Mouse (Mus musculus) heart, adult 9 months (tissue): ENCODE measurements at regions not wholly inside any gene's neighbourhood (a gene's known extent, or its start where the extent isn't known, plus 50 kb on each side); places are given as distances from the start of the nearest gene placed in this dataset.
"Not testable (repeated sequence)": the region's sequence is repeated elsewhere in the genome, so short reads cannot be mapped to it uniquely, and the experiment has no call there.

Source experiments
- DNase-seq, 2 experiments: peaks; one replicate each; pipeline ENCODE4 v3.0.0; 2022; ENCODE audit warnings: low spot score in 2 of 2

- no peak for DNase-seq
Observed at GRCm38 (mm10) chr14:104208040-104208816, 259.6 kb downstream of the Pou4f1 start.

- DNase-seq, result no peak
Observed at GRCm38 (mm10) chr14:104206602-104207001, 261.2 kb downstream of the Pou4f1 start.

GRCm38 (mm10) chr14:104203239-104203986 lies 264.4 kb downstream of the Pou4f1 start:
- DNase-seq, result no peak

- DNase-seq, result no peak
Observed at GRCm38 (mm10) chr14:104193198-104193597, 274.6 kb downstream of the Pou4f1 start.

GRCm38 (mm10) chr14:104175122-104175521 lies 292.7 kb downstream of the Pou4f1 start:
- no peak for DNase-seq

- no peak for DNase-seq
Observed at GRCm38 (mm10) chr14:104146841-104147240, 302.6 kb upstream of the Ednrb start.

- no peak for DNase-seq
Observed at GRCm38 (mm10) chr14:104145395-104145794, 301.2 kb upstream of the Ednrb start.

GRCm38 (mm10) chr14:104114986-104115951 lies 271.1 kb upstream of the Ednrb start:
- no peak for DNase-seq

- DNase-seq, result no peak
Observed at GRCm38 (mm10) chr14:104114182-104114581, 270.0 kb upstream of the Ednrb start.

- no peak for DNase-seq
Observed at GRCm38 (mm10) chr14:104113448-104113847, 269.2 kb upstream of the Ednrb start.

- DNase-seq, result no peak
Observed at GRCm38 (mm10) chr14:104086381-104086780, 242.2 kb upstream of the Ednrb start.

- not testable (repeated sequence) for DNase-seq
Observed at GRCm38 (mm10) chr14:104064199-104064598, 220.0 kb upstream of the Ednrb start.

GRCm38 (mm10) chr14:104053697-104054096 lies 209.5 kb upstream of the Ednrb start:
- no peak for DNase-seq

- no peak for DNase-seq
Observed at GRCm38 (mm10) chr14:104038628-104039325, 194.6 kb upstream of the Ednrb start.

- DNase-seq, result no peak
Observed at GRCm38 (mm10) chr14:104033606-104034005, 189.4 kb upstream of the Ednrb start.

- no peak for DNase-seq
Observed at GRCm38 (mm10) chr14:104030784-104031470, 186.7 kb upstream of the Ednrb start.

GRCm38 (mm10) chr14:104029668-104030530 lies 185.7 kb upstream of the Ednrb start:
- no peak for DNase-seq

GRCm38 (mm10) chr14:104027900-104028285 lies 183.7 kb upstream of the Ednrb start:
- no peak for DNase-seq

- peak; percentile 53 to 54 for DNase-seq
Observed at GRCm38 (mm10) chr14:104027077-104027899, 183.1 kb upstream of the Ednrb start.
